Mouse (Mus musculus) hindbrain, embryonic 13.5 days (tissue): ENCODE results near the gene Atp6v1e1. TPM values are rescaled to one million over a fixed set of nuclear protein-coding genes. Genes with fewer than 3 reads are reported as not detected.
"Not testable (repeated sequence)": the region's sequence is repeated elsewhere in the genome, so short reads cannot be mapped to it uniquely, and the experiment has no call there.

ENCODE experiments used
- ATAC-seq: fragments of 200-750 bp; cut with Nextera tagmentation; 2 replicates; pipeline ENCODE4 v1.8.0; 2017; ENCODE audit warnings: moderate TSS enrichment; ENCODE audit not compliant: low FRiP score
- H3K27ac ChIP-seq: fragments of 300-500 bp; sonication (generic); 2 replicates; pipeline ENCODE4 v1.5.1; 2015; ENCODE audit warnings: inconsistent platforms, mild to moderate bottlenecking, moderate library complexity
- H3K27me3 ChIP-seq: fragments of 300-500 bp; sonication (generic); 2 replicates; pipeline ENCODE4 v1.6.1; 2015; ENCODE audit warnings: mild to moderate bottlenecking, inconsistent platforms
- H3K36me3 ChIP-seq: fragments of 300-500 bp; sonication (generic); 2 replicates; pipeline ENCODE4 v1.6.1; 2015; ENCODE audit warnings: mild to moderate bottlenecking, inconsistent platforms
- H3K4me1 ChIP-seq: fragments of 300-500 bp; sonication (generic); replicated peaks from 2 replicates; pipeline ENCODE4 v1.6.1; 2015; ENCODE audit warnings: inconsistent platforms
- H3K4me2 ChIP-seq: fragments of 300-500 bp; sonication (generic); 2 replicates; pipeline ENCODE4 v1.6.1; 2015; ENCODE audit warnings: inconsistent platforms, mild to moderate bottlenecking, moderate library complexity
- H3K4me3 ChIP-seq: fragments of 300-500 bp; sonication (generic); 2 replicates; pipeline ENCODE4 v1.5.1; 2015; ENCODE audit warnings: mild to moderate bottlenecking, inconsistent platforms
- H3K9ac ChIP-seq: fragments of 300-500 bp; sonication (generic); 2 replicates; pipeline ENCODE4 v1.6.1; 2015; ENCODE audit warnings: mild to moderate bottlenecking, inconsistent platforms
- H3K9me3 ChIP-seq: fragments of 300-500 bp; sonication (generic); 2 replicates; pipeline ENCODE4 v1.6.1; 2016; ENCODE audit warnings: inconsistent platforms
- WGBS: fragments of 180-500 bp; shearing (Covaris S2); methylation state at CpG from one replicate; pipeline ENCODE4 v1.1.7; 2015; 5-methylcytosine and 5-hydroxymethylcytosine counted together
- polyA plus RNA-seq: library from polyadenylated mRNA; unstranded; fragments of >200 nt; fragmentation: Nextera tagmentation; extraction: Ambion mirVana; gene quantifications from 2 replicates; pipeline ENCODE4 v1.2.1, GENCODE M21; 2015

The Atp6v1e1 gene
- 255 and 262 TPM in 2 replicates for polyA plus RNA-seq

GRCm38 (mm10) chr6:120822307-120822928 lies at the start of gene Atp6v1e1:
TSS of gene Atp6v1e1 (minus strand) at chr6:120822793.
- H3K4me1 ChIP-seq, result peaks cover 24% of the 10 kb centered on the region
- peak; percentile 97 for ATAC-seq
- WGBS, result 0% methylated on average over 41 of the region's 41 CpGs

GRCm38 (mm10) chr6:120871286-120871685 lies 48.7 kb upstream of the Atp6v1e1 start:
- H3K27ac ChIP-seq, result no peak overlapping the region
- H3K9ac ChIP-seq, result no peak overlapping the region
- H3K27me3 ChIP-seq, result no peaks in the 10 kb centered on the region
- H3K4me3 ChIP-seq, result no peak overlapping the region
- no peaks in the 10 kb centered on the region for H3K4me1 ChIP-seq
- WGBS, result 96% methylated on average over 2 of the region's 2 CpGs
- no peak overlapping the region for H3K4me2 ChIP-seq
- no peaks in the 10 kb centered on the region for H3K9me3 ChIP-seq
- peaks cover 18% of the 10 kb centered on the region for H3K36me3 ChIP-seq
- ATAC-seq, result no peak

More at GRCm38 (mm10) chr6:120822307-120822928, at the start of gene Atp6v1e1:
- Histone ChIP-seq H3K9ac (peak within 1 kb of the TSS; percentile 91), H3K4me2 (peak within 1 kb of the TSS; percentile 81), H3K9me3 (no peaks in the 10 kb centered on the region), H3K36me3 (peaks cover 20% of the 10 kb centered on the region), H3K27me3 (peaks cover 2% of the 10 kb centered on the region; the same call in 1 of the 2 replicates), H3K4me3 (peak within 1 kb of the TSS; percentile 97), H3K27ac (peak within 1 kb of the TSS; percentile 92)

GRCm38 (mm10) chr6:120868824-120869223 lies 46.2 kb upstream of the Atp6v1e1 start:
- H3K4me2 ChIP-seq, result no peak overlapping the region
- H3K27me3 ChIP-seq, result no peaks in the 10 kb centered on the region
- no peak for ATAC-seq
- WGBS, result 74% methylated on average over 1 of the region's 1 CpGs
- H3K4me3 ChIP-seq, result no peak overlapping the region
- no peaks in the 10 kb centered on the region for H3K4me1 ChIP-seq
- no peak overlapping the region for H3K27ac ChIP-seq
- H3K36me3 ChIP-seq, result peaks cover 26% of the 10 kb centered on the region
- H3K9me3 ChIP-seq, result no peaks in the 10 kb centered on the region
- H3K9ac ChIP-seq, result no peak overlapping the region

GRCm38 (mm10) chr6:120866051-120866814 lies 43.6 kb upstream of the Atp6v1e1 start:
- Histone ChIP-seq H3K27ac (no peak overlapping the region), H3K36me3 (peaks cover 28% of the 10 kb centered on the region), H3K27me3 (no peaks in the 10 kb centered on the region), H3K9me3 (no peaks in the 10 kb centered on the region), H3K9ac (no peak overlapping the region), H3K4me3 (no peak overlapping the region), H3K4me1 (no peaks in the 10 kb centered on the region), H3K4me2 (no peak overlapping the region)
- 91% methylated on average over 9 of the region's 9 CpGs for WGBS
- no peak for ATAC-seq

- H3K27me3 ChIP-seq, result no peaks in the 10 kb centered on the region
- ATAC-seq, result no peak
- peaks cover 7% of the 10 kb centered on the region for H3K4me1 ChIP-seq
- H3K9me3 ChIP-seq, result no peaks in the 10 kb centered on the region
- WGBS, result 95% methylated on average over 3 of the region's 3 CpGs
- H3K36me3 ChIP-seq, result peaks cover 29% of the 10 kb centered on the region
- H3K27ac ChIP-seq, result no peak overlapping the region
- H3K9ac ChIP-seq, result no peak overlapping the region
- H3K4me2 ChIP-seq, result no peak overlapping the region
- H3K4me3 ChIP-seq, result no peak overlapping the region
Measured at GRCm38 (mm10) chr6:120860079-120860478, 37.5 kb upstream of the Atp6v1e1 start.

- WGBS, result 49% methylated on average over 8 of the region's 8 CpGs
- peak; percentile 59; the same call in 1 of the 2 replicates for ATAC-seq
- Histone ChIP-seq H3K4me3 (no peak overlapping the region), H3K9ac (0 out of 2 replicates have a peak overlapping the region, but pooled peaks have one; percentile 8), H3K27me3 (no peaks in the 10 kb centered on the region), H3K4me2 (no peak overlapping the region), H3K4me1 (peaks cover 7% of the 10 kb centered on the region), H3K27ac (peak overlapping the region; percentile 20), H3K9me3 (no peaks in the 10 kb centered on the region), H3K36me3 (peaks cover 35% of the 10 kb centered on the region)
Measured at GRCm38 (mm10) chr6:120858217-120858711, 35.7 kb upstream of the Atp6v1e1 start.

GRCm38 (mm10) chr6:120854413-120854812 lies 31.8 kb upstream of the Atp6v1e1 start:
- Histone ChIP-seq H3K9ac (no peak overlapping the region), H3K27me3 (no peaks in the 10 kb centered on the region), H3K4me1 (peaks cover 7% of the 10 kb centered on the region), H3K4me3 (no peak overlapping the region), H3K9me3 (no peaks in the 10 kb centered on the region), H3K4me2 (no peak overlapping the region), H3K36me3 (peaks cover 45% of the 10 kb centered on the region), H3K27ac (no peak overlapping the region)
- no peak for ATAC-seq
- 86% methylated on average over 10 of the region's 10 CpGs for WGBS

- not testable (repeated sequence) for ATAC-seq, H3K4me1 ChIP-seq, H3K9me3 ChIP-seq, H3K27ac ChIP-seq, H3K27me3 ChIP-seq, H3K9ac ChIP-seq, H3K4me3 ChIP-seq, H3K4me2 ChIP-seq
- peaks cover 53% of the 10 kb centered on the region for H3K36me3 ChIP-seq
Measured at GRCm38 (mm10) chr6:120850720-120851119, 28.1 kb upstream of the Atp6v1e1 start.

GRCm38 (mm10) chr6:120841754-120842153 lies 19.2 kb upstream of the Atp6v1e1 start:
- Histone ChIP-seq H3K4me3 (no peak overlapping the region), H3K27ac (no peak overlapping the region), H3K27me3 (no peaks in the 10 kb centered on the region), H3K36me3 (peaks cover 8% of the 10 kb centered on the region), H3K9me3 (no peaks in the 10 kb centered on the region), H3K4me2 (no peak overlapping the region), H3K4me1 (peaks cover 9% of the 10 kb centered on the region), H3K9ac (no peak overlapping the region)
- 95% methylated on average over 5 of the region's 5 CpGs for WGBS
- no peak for ATAC-seq

- peaks cover 8% of the 10 kb centered on the region for H3K36me3 ChIP-seq
- no peaks in the 10 kb centered on the region for H3K9me3 ChIP-seq
- no peak overlapping the region for H3K4me2 ChIP-seq
- H3K27ac ChIP-seq, result no peak overlapping the region
- H3K9ac ChIP-seq, result no peak overlapping the region
- H3K27me3 ChIP-seq, result no peaks in the 10 kb centered on the region
- peaks cover 16% of the 10 kb centered on the region for H3K4me1 ChIP-seq
- no peak overlapping the region for H3K4me3 ChIP-seq
- no peak for ATAC-seq
- WGBS, result 95% methylated on average over 7 of the region's 7 CpGs
Measured at GRCm38 (mm10) chr6:120840258-120840657, 17.7 kb upstream of the Atp6v1e1 start.

GRCm38 (mm10) chr6:120837152-120837530 lies 14.5 kb upstream of the Atp6v1e1 start:
- Histone ChIP-seq H3K4me1 (peaks cover 17% of the 10 kb centered on the region), H3K27ac (no peak overlapping the region), H3K9ac (peak overlapping the region; percentile 94), H3K9me3 (no peaks in the 10 kb centered on the region), H3K4me2 (peak overlapping the region; percentile 74), H3K4me3 (peak overlapping the region; percentile 85), H3K36me3 (peaks cover 8% of the 10 kb centered on the region), H3K27me3 (no peaks in the 10 kb centered on the region)
- no peak for ATAC-seq
- WGBS, result 82% methylated on average over 1 of the region's 1 CpGs

GRCm38 (mm10) chr6:120836389-120837151 lies 14.0 kb upstream of the Atp6v1e1 start:
- Histone ChIP-seq H3K27me3 (0 out of 2 replicates have a peak, but pooled peaks cover 1% of the 10 kb centered on the region), H3K27ac (peak overlapping the region; percentile 98), H3K36me3 (peaks cover 8% of the 10 kb centered on the region), H3K4me1 (peaks cover 17% of the 10 kb centered on the region), H3K9ac (peak overlapping the region; percentile 94), H3K9me3 (no peaks in the 10 kb centered on the region), H3K4me2 (peak overlapping the region; percentile 74), H3K4me3 (peak overlapping the region; percentile 85)
- 6% methylated on average over 37 of the region's 37 CpGs for WGBS
- peak; percentile 85 for ATAC-seq
